Mouse (Mus musculus) adrenal gland, adult (tissue): ENCODE measurements at regions not wholly inside any gene's neighbourhood (a gene's known extent, or its start where the extent isn't known, plus 50 kb on each side); places are given as distances from the start of the nearest gene placed in this dataset.

ENCODE experiments used
- DNase-seq, 2 experiments: peaks; one replicate each; pipeline ENCODE4 v3.0.0; 2022 to 2023; ENCODE audit warnings: low spot score in 1 of 2; ENCODE audit not compliant: inconsistent age in 2 of 2

DNA sequence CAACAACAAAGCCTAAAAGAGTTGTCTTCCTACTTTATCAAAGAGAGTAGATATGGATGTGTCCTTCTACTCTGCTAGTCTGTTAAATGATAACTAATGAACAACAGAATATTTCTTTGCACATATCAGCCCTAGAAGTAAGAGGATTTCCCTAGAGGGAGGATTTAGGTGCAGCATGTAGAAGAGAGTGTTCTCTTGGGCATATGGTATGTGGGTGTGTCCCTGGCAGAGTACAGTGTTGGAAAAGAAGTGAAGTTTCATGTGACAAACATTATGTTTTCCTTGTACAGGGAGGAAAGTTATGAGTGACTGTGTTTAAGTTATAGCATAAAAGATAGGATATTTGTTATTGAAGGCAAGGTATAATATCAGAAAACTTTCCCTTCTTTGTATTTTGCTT is 143.6 kb upstream of the Sphkap start:
- DNase-seq: no peak

- DNase-seq: no peak
These were observed 127.5 kb upstream of the Sphkap start for GRCm38 (mm10) chr1:83535461-83535860.

- DNase-seq: no peak
These were observed 119.8 kb upstream of the Sphkap start for GRCm38 (mm10) chr1:83527803-83528202.

DNA sequence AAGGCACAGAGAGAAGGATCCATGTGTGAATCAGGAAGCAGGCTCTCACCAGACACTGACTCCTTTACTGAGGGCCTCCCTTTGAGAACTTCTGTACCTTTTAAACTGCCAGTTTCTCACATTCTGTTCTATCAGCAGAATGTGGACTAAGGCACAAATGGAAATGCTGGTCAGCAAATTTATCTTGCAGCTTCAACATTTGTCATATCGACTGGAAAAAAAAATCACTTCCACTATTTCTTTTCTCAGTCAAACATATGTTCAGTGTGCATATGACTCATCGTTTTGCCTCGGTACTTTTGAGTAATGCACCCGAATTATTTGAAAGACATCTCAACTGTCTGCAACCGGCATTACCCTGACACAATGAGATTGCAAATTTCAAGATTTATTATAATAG is 101.4 kb upstream of the Sphkap start:
- DNase-seq: no peak

- no peak for DNase-seq
These were observed 97.4 kb upstream of the Sphkap start for GRCm38 (mm10) chr1:83505386-83505785.

DNA sequence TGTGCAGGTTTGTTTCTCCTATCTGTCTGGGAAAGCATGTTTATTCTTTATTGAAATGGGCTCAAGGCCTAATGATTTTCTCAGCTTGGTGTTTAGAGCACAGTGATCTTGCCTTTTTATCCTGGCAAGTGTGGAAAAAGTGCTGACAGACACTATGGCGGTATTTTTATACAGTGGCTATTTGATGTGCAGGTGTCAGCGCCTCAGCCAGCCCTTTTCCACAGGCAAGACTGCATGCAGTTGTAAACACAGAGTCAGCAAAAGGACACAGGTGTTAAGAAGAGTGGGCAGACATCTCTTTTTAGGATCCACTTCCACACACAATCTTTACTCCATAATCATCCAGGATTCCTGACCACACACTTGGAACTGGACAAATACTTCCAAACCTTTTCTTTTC is 88.9 kb upstream of the Sphkap start:
- no peak for DNase-seq

DNA sequence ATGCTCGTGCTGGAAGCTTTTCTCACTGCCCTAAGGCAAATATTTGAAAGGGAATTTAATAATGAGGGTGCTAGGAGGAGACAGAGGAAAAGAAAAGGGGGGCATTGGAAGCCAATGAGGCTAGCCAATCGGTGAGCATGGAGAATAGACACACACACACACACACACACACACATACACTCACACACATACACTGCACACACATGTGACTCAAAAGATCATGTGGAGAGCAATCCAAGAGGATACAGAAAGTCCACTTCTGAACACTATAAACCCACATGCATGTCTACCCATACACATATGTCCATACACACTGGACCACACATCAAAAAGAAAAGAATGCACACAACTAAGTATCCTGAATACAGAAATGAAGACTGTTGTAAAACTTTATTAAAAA is 88.4 kb upstream of the Sphkap start:
- DNase-seq: no peak

- DNase-seq: no peak
These were observed 87.0 kb upstream of the Sphkap start for GRCm38 (mm10) chr1:83495022-83495421.

- DNase-seq: no peak
These were observed 71.1 kb upstream of the Sphkap start for GRCm38 (mm10) chr1:83479111-83479510.
